Mouse (Mus musculus) regulatory T cell (primary cell): Measurements from ENCODE around the gene Pdzd2.
"Not testable (repeated sequence)": the region's sequence is repeated elsewhere in the genome, so short reads cannot be mapped to it uniquely, and the experiment has no call there.

Experiments used
- in situ Hi-C: fragments of 300-600 bp; cut with MboI, MseI; formaldehyde crosslinking; loops from one replicate; pipeline ENCODE4 v1.15.1; 2025; ENCODE audit warnings: high pct_unique_total_duplicates

The Pdzd2 gene

DNA sequence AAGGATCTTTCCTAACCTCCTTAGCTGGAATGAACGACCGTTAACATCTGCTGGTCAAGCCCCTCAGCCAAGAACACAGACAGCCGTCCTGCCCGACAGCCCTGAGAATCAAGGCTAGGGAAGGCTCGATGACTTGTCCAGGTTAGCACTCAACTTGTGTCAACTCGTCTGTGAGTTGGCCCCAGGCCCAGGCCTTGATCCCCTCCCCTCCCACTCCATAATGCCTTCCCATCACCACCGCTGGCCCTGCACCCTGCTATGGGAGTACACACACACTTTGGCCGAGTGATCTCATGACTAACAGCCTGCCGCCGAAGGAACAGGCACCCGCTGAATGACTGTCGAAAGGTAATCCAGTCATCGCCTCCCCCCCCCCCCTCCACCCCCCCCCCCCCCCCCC lies 355.0 kb downstream of the Pdzd2 start:
- in situ Hi-C loops: loop anchor here (5.0 kb wide), 1 partner anchor 103 kb away; no protein-coding TSS in a partner anchor

DNA sequence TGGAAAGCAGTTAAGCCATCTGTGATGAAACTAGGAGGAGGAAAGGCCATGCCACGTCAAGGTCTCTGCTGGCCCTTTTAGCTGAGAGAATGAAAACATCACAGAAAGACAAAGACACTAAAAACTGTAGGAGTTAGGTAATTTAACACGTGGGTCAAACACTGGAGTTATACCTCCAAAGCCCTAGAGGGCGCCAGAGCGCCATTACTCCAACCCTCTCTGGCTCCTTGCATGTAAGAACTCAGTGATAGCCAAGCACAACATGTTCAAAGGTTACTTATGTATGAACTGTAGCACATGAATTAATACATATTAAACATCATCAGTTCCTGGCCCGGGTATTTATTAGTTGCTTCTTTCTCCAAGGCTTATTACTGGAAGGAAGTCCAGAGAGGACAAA lies 359.2 kb downstream of the Pdzd2 start:
- in situ Hi-C loops: loop anchor here (5.0 kb wide), 1 partner anchor 107 kb away; no protein-coding TSS in a partner anchor

GRCm38 (mm10) chr15:12380057-12380456 lies 359.7 kb downstream of the Pdzd2 start:
- in situ Hi-C loops: loop anchor here (5.0 kb wide), 1 partner anchor 107 kb away; no protein-coding TSS in a partner anchor

DNA sequence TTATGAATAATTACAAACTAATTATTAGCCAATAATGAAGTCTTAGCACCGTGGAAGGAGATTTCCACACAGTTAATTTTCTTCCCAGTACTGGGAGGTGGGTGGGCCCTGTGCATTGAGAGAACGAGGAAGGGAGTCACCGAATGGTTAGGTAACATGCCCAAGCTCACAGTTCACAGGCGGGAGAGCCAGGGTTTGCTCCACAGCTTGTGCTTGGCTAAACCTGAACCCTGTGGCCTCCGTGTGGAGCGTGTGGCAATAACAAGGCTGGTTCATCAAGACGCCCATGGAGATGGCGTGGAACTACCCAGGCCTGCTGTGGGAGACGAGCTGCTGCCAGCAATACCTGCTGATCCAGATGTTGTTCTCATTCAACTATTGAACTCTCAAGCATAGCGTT lies 361.9 kb downstream of the Pdzd2 start:
- in situ Hi-C loops: loop anchor here (5.0 kb wide), 1 partner anchor 425 kb away; no protein-coding TSS in a partner anchor

GRCm38 (mm10) chr15:12376491-12377069 lies 363.1 kb downstream of the Pdzd2 start:
- in situ Hi-C loops: loop anchor here (5.0 kb wide), 1 partner anchor 426 kb away; no protein-coding TSS in a partner anchor

DNA sequence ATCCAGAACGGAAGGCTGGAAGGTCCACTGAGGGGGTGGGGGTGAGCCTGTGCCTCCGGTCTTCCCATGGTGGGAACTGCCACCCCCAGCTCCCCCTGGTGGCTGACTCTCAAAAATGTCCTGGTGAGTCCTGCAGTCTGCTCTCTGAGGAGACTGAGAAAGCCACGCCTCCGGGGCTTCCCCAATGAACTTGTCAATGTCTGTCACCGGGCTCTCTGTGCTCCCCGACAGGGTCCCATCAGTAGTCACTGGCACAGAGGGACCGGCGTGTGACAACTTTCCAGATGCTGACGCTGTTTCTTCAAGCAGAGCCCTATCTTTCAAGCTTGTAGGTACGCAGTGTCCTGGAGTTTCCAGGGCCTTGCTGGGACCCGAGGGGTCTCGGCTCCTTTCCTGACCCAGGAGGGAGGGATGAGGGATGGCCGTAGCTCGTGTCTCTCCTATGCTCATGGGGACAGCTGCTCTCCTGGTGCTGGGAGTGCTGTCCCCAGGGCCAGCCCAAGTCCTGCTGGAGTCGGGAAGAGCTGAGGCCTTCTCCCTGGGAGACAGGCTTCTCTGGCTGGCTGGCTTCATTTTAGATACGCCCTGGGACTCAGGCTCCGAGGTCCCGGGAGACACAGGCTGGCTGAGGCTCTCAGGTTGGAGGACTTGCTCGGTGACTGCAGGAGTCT lies 363.9 kb downstream of the Pdzd2 start:
- in situ Hi-C loops: loop anchor here (5.0 kb wide), 1 partner anchor 427 kb away; no protein-coding TSS in a partner anchor

- in situ Hi-C loops: loop anchor here (5.0 kb wide), 2 partner anchors 202 to 427 kb away; no protein-coding TSS in a partner anchor
These were observed 364.8 kb downstream of the Pdzd2 start for GRCm38 (mm10) chr15:12374916-12375315.

DNA sequence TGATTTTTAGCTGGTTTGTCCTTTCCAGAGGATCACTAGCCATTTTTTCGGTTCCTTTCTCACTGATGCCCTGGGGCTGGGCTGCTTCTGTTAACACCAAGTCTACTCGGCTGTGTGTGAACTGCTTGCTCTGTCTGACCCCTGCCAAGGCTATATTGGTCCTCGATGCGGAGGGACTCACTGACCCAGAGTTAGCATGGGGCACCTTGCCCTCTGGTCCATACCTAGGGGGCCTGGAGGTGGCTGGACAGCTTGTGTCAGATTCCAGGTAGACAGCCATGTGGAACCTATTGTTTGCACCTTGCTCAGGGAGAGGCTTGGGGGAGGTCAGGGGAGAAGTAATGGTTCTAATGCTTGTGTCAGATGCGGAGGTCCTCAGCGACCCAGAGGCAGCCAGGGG lies 365.8 kb downstream of the Pdzd2 start:
- in situ Hi-C loops: loop anchor here (5.0 kb wide), 1 partner anchor 203 kb away; no protein-coding TSS in a partner anchor

DNA sequence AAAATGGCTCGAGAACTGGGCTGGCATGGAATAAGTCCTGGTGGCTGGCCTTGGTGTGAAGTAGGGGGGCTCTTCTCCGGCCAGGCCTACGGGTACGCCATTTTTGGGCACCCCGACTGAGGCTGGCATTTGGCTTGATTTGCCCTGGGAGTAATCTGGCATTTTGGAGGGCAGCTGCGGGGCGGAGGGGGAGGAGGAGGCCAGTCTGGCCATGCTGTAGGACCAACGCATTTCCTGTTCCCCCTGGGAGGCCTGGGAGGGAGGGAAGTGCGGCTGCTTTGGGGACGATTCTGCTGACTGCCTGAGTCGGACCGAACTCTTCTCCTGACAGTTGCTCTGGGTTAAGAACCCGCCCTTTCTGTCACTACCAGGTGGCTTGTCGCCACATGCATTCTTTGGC lies 366.2 kb downstream of the Pdzd2 start:
- in situ Hi-C loops: loop anchor here (5.0 kb wide), 1 partner anchor 204 kb away; no protein-coding TSS in a partner anchor

GRCm38 (mm10) chr15:12371183-12371582 lies 368.5 kb downstream of the Pdzd2 start:
- in situ Hi-C loops: loop anchor here (5.0 kb wide), 1 partner anchor 206 kb away; no protein-coding TSS in a partner anchor

GRCm38 (mm10) chr15:12370096-12370495 lies 369.6 kb downstream of the Pdzd2 start:
- in situ Hi-C loops: loop anchor here (5.0 kb wide), 1 partner anchor 207 kb away; no protein-coding TSS in a partner anchor

DNA sequence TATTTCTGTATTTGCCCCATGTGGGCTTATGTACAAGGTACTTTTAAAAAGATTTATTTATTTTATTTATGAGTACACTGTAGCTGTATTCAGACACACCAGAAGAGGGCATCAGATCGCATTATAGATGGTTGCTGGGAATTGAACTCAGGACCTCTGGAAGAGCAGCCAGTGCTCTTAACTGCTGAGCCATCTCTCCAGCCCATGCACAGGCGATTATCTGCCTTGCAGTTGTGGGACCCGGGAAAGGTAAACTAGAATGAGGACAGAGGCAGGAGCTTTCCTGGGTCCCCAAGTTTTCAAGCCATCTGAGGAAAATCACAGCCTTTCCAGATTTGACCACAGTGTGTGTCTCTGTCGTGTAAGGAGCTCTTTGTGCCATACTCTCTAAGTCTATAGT lies 370.9 kb downstream of the Pdzd2 start:
- in situ Hi-C loops: no loop called here

DNA sequence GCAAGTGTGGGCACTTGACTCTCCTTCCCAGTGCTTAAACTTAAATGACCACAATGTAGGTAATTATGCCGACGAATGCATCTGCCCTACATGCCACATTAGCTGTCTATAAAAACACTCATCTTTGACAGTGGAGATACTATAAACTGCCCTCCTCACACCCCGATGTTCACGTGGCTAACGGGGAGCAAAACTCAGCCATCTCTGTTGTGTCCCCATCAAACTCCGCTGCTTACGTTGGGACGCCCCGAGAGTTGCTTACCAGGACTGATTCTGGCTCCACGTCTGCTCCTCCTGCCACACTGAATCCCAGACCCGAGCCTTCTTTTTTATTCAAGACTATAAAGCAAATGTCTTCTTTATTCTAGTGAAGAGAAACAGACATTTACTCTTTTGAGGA lies 371.4 kb downstream of the Pdzd2 start:
- in situ Hi-C loops: no loop called here

DNA sequence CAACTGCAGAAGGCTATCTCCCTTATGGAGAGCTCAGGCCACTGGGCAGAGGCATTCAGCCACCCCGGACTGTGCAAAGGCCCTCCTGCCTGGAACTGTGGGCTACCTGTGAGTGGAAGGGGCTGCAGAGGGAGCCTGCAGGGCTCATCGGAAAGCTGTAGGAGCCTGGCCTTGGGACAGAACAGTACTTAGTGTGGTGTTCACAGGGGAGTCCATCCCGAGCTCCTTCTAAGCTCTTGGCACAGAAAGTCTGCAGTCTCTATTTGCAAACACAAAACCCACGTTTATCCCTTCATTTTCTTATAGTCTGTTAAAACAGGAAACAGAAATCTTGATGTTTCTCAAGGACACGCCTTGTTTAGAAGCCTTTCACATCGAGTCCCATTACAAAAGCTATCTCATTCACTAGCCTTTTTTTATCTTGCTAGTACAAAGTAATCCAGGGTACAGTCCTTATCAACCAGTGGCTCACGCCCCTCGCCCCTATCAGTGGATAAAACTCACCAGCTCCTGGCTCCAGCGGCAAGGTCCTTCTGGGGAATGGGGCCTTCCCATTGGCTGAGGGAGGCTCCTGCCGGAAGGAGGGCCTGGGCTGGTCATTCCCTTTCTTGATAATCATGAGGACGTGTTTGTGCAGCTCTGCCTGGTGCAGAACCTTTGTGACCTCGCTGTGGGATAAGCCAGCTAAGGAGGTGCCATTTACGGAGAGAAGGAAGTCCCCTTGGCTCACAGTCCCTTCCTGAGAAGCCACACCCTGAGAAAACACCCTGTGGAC lies 372.2 kb downstream of the Pdzd2 start:
- in situ Hi-C loops: no loop called here

- in situ Hi-C loops: not testable (repeated sequence)
These were observed 373.0 kb downstream of the Pdzd2 start for GRCm38 (mm10) chr15:12366580-12367305.

- in situ Hi-C loops: no loop called here
These were observed 373.7 kb downstream of the Pdzd2 start for GRCm38 (mm10) chr15:12366072-12366469.

DNA sequence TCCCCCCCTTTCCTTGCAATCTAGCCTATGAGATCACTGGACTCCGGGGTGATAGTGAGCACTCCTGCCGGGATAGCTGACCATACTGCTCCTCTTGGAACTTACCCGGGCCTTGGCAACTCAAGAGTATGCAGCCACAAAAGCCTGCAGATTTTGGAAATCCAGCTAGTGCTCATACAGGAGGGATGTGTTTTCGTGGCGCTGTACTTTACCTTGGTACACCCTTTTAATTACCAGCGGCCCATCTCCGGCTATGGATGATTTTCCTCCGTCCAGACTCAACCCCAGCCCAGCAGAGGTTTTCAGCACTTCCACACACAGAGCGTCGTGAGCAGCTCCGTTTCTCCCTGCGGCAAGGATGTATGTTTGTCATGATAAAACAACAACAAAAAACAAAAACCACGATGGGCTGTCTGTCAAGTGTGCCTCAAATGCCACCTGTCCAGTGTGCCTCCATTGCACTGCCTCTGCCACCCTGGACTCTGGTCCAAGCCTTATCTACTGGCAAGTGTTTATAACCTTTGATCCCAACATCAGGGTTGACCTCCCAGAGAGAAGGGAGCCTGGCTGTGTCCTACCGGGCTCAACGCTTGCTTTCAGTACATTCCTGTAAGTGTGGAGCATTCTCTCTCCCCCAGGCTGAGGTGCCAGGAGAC lies 374.2 kb downstream of the Pdzd2 start:
- in situ Hi-C loops: no loop called here

DNA sequence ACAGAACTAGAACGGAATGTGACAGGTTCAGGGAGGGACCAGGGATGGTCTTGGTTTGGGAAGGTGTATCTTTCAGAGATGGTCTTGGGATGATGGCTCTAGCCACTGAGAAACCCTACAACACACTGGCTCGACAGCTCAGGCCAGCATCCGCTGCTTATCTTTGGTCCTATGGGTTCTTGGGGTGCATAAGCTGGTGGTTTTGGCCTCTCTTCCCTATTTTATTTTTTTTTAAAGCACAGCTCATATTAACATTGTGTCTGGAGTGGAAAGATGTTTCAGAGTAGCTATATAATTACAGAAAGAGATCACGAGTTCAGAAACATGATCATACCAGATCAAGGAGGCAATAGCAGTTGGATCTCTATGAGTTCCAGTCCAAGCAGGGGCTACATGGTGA lies 375.6 kb downstream of the Pdzd2 start:
- in situ Hi-C loops: no loop called here

DNA sequence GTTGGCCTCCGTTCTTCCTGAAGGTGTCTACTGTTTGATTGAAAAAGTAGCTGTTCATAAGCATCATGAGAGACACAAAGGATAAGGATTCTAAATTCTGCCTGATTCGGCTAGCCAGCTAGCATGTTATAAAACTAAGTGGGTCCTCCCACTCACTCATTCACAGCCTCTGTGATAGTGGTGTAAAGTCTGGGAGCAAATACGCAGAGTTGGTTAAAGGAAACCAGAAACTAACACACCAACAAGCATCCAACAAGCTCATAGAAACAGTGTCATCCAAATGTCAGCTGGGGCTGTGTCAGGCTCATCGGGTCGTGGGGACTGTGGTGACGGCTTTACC lies 377.1 kb downstream of the Pdzd2 start:
- in situ Hi-C loops: no loop called here

GRCm38 (mm10) chr15:12362001-12362700 lies 377.6 kb downstream of the Pdzd2 start:
- in situ Hi-C loops: no loop called here
